Mouse (Mus musculus) gastrocnemius, postnatal 36 days (tissue): ENCODE data around the gene Marcks. TPM values are rescaled to one million over a fixed set of nuclear protein-coding genes. Genes with fewer than 3 reads are reported as not detected.

Source experiments
- total RNA-seq, 2 experiments: library from RNA; stranded (reverse); gene quantifications; 2 replicates each; pipeline ENCODE4 v1.2.3; 2021

The Marcks gene
- total RNA-seq, 2 experiments from 2014 or later: 23.9 to 25.0 TPM

Other genes starting within 250 kb of the Marcks start
- gene Hdac2, start 164.4 kb downstream of the Marcks start, total RNA-seq: 10 to 100 TPM; 48.5 to 51.6 TPM